In genomic region chr16:44484079-44484478, GRCm38 (mm10) we compare ENCODE assay signal across 8 mouse cellular contexts.
DNase-seq lines count a peak whose midpoint lies in the region; ATAC-seq lines count a peak whose summit lies in the region.

No protein-coding gene starts in this region.

- 7% methylated on average over 7 of the region's 7 CpGs for WGBS in embryonic facial prominence, embryonic 15.5 days
- 12% methylated on average over 7 of the region's 7 CpGs for WGBS in hindbrain, embryonic 14.5 days
- WGBS in midbrain, embryonic 12.5 days, result 6% methylated on average over 7 of the region's 7 CpGs

- peak overlapping the region; percentile 52 for H3K27ac ChIP-seq in embryonic facial prominence, embryonic 15.5 days (replicated peaks)
- H3K27ac ChIP-seq in hindbrain, embryonic 14.5 days, result no peak overlapping the region
- peak overlapping the region; percentile 42; the same call in 1 of the 2 replicates for H3K27ac ChIP-seq in midbrain, embryonic 12.5 days (replicated peaks)

- H3K9me3 ChIP-seq in embryonic facial prominence, embryonic 15.5 days (replicated peaks), result no peaks in the 10 kb centered on the region
- no peaks in the 10 kb centered on the region for H3K9me3 ChIP-seq in hindbrain, embryonic 14.5 days (ENCODE audit: control insufficient read depth, low read length)
- no peaks in the 10 kb centered on the region for H3K9me3 ChIP-seq in midbrain, embryonic 12.5 days

- H3K4me1 ChIP-seq in embryonic facial prominence, embryonic 15.5 days, result peaks cover 22% of the 10 kb centered on the region
- peaks cover 5% of the 10 kb centered on the region; the same call in 1 of the 2 replicates for H3K4me1 ChIP-seq in hindbrain, embryonic 14.5 days (replicated peaks; ENCODE audit: control insufficient read depth, insufficient read depth, low read length)
- H3K4me1 ChIP-seq in midbrain, embryonic 12.5 days, result peaks cover 19% of the 10 kb centered on the region

- H3K9ac ChIP-seq in embryonic facial prominence, embryonic 15.5 days, result no peak overlapping the region
- H3K9ac ChIP-seq in hindbrain, embryonic 14.5 days, result no peak overlapping the region
- H3K9ac ChIP-seq in midbrain, embryonic 12.5 days (replicated peaks), result no peak overlapping the region

- ATAC-seq in embryonic facial prominence, embryonic 15.5 days (ENCODE audit: insufficient number of reproducible peaks, low FRiP score, low TSS enrichment, low read depth), result no peak
- 0 out of 2 replicates have a peak, but pooled peaks have one; percentile 32 for ATAC-seq in hindbrain, embryonic 14.5 days (ENCODE audit: low FRiP score)
- no peak for ATAC-seq in midbrain, embryonic 12.5 days (ENCODE audit: low FRiP score, low read depth)

- peak; percentile 77 for DNase-seq in gastrocnemius, adult 18-20 months (ENCODE audit: low spot score)
- DNase-seq in gastrocnemius, postnatal 25 days, result no peak
- DNase-seq in adrenal gland, postnatal 36 days, result peak; percentile 85 to 86
- peak; percentile 93 for DNase-seq in hindbrain, embryonic 14.5 days (ENCODE audit: low spot score)
- DNase-seq in left cerebral cortex, adult 8-10 months (ENCODE audit: low spot score in 2 of 2), result peak; percentile 51 to 91
- peak; percentile 12 to 15 for DNase-seq in spleen, postnatal 36 days (ENCODE audit: low spot score in 2 of 2)

- H3K36me3 ChIP-seq in embryonic facial prominence, embryonic 15.5 days, result peaks cover 46% of the 10 kb centered on the region
- H3K36me3 ChIP-seq in hindbrain, embryonic 14.5 days (replicated peaks; ENCODE audit: control insufficient read depth, insufficient read depth), result peaks cover 18% of the 10 kb centered on the region
- peaks cover 56% of the 10 kb centered on the region for H3K36me3 ChIP-seq in midbrain, embryonic 12.5 days

- no peaks in the 10 kb centered on the region for H3K27me3 ChIP-seq in embryonic facial prominence, embryonic 15.5 days
- no peaks in the 10 kb centered on the region for H3K27me3 ChIP-seq in hindbrain, embryonic 14.5 days (ENCODE audit: control insufficient read depth, insufficient read depth, low read length)
- H3K27me3 ChIP-seq in midbrain, embryonic 12.5 days, result no peaks in the 10 kb centered on the region

- H3K4me2 ChIP-seq in embryonic facial prominence, embryonic 15.5 days (replicated peaks), result no peak overlapping the region
- no peak overlapping the region for H3K4me2 ChIP-seq in hindbrain, embryonic 14.5 days (replicated peaks)
- H3K4me2 ChIP-seq in midbrain, embryonic 12.5 days (replicated peaks), result no peak overlapping the region

- H3K4me3 ChIP-seq in embryonic facial prominence, embryonic 15.5 days (replicated peaks), result no peak overlapping the region
- no peak overlapping the region for H3K4me3 ChIP-seq in hindbrain, embryonic 14.5 days (replicated peaks; ENCODE audit: low read length)
- no peak overlapping the region for H3K4me3 ChIP-seq in midbrain, embryonic 12.5 days
